Mouse (Mus musculus) Patski (cell line): ENCODE measurements at regions not wholly inside any gene's neighbourhood (a gene's known extent, or its start where the extent isn't known, plus 50 kb on each side); places are given as distances from the start of the nearest gene placed in this dataset.

Experiments used
- ATAC-seq: fragments of 100-300 bp; one replicate; pipeline ENCODE4 v1.8.0; 2021
- CTCF ChIA-PET: fragments of 350-600 bp; sonication (Branson Sonifier 250); formaldehyde crosslinking; loops from one replicate; lab custom pipeline; 2022; ENCODE audit warnings: inconsistent platforms; lab: Charles Lee
- POLR2A ChIA-PET: fragments of 350-600 bp; sonication (Branson Sonifier 250); formaldehyde crosslinking; loops from one replicate; lab custom pipeline; 2022; ENCODE audit warnings: antibody characterized with exemption, inconsistent platforms; lab: Charles Lee
- DNase-seq: peaks from one replicate; pipeline ENCODE4 v3.0.0-alpha.2; 2011; ENCODE audit warnings: low read depth, low spot score
- H3K27me3 ChIP-seq: fragments of 371-371 bp; one replicate; pipeline ENCODE4 v1.5.1; 2021
- CTCF ChIP-seq: fragments of 100-300 bp; IDR thresholded peaks from one replicate; pipeline ENCODE4 v1.5.1; 2021
- in situ Hi-C: fragments of 300-500 bp; cut with MboI; formaldehyde crosslinking; loops from 3 replicates; pipeline ENCODE4 v1.11.1; 2018; ENCODE audit warnings: low pct_unique_long_range_greater_than_20kb, mixed read lengths

DNA sequence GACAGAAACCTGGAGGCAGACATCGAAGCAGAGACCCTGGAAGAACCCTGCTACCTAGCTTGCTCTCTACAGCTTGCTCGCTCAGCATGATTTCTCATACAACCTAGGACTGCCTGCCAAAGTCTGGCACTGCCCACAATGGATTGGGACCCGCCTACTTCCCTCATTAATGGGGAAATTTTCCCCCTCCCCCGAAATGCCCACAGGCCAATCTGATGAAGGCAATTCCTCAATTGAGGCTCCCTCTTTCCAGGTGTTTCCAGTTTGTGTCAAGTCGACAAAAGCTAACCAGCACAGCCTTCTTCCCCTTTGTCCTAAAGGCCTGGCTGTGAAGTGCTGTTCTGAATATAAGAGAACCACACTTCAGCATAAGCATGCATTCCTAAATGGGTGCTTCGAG lies 143.1 kb downstream of the Sox9 start:
- DNase-seq = no peak
- ATAC-seq = no peak
- ChIA-PET POLR2A (interaction anchor here (0.9 kb wide), 1 partner anchor 16 kb away, joined by 3 read pairs; no protein-coding TSS in a partner anchor), CTCF (interaction anchor here (1.1 kb wide), 1 partner anchor 11 kb away, joined by 3 read pairs; no protein-coding TSS in a partner anchor)
- in situ Hi-C loops = no loop called here
- TF ChIP-seq CTCF = no peak
- H3K27me3 ChIP-seq = no peaks in the 10 kb centered on the region

DNA sequence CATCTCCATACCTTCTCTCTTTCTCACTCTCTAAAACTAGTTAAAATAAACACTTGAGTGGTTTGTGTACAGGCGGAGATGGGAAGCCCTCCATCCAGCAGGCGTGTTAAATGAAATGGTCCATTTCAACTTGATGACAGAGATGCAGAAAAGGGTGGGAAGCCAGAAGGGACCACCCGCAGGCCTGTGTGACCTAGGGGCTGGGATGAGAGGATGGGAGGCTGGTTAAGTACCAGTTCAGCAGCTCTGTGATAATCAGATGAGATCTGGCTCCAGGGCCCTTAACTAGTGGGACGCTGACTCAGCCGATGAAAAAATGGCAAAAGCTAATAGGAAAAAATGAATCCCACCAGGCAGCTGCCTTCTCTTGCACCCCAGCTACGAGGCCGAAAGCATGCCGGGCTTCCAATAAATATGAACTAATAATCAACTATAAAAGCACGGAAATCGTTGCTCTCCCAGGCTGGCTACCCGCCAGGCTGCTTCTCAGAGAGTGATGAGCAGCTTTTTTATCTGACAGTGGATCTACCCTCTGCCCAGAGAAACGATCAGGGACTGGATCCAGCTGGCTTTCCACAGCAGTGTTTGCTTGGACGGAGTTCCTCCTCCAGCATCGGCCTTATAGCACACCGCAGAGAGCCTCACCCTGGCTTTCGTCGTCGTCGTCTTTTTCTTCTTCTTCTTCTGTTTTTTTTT lies 144.5 kb downstream of the Sox9 start:
- CTCF ChIA-PET = no interaction called here
- TF ChIP-seq CTCF = no peak
- POLR2A ChIA-PET = interaction anchor here (0.7 kb wide), 1 partner anchor 22 kb away, joined by 3 read pairs; no protein-coding TSS in a partner anchor
- in situ Hi-C loops = no loop called here
- DNase-seq (no peak), ATAC-seq (no peak)
- no peaks in the 10 kb centered on the region for H3K27me3 ChIP-seq

DNA sequence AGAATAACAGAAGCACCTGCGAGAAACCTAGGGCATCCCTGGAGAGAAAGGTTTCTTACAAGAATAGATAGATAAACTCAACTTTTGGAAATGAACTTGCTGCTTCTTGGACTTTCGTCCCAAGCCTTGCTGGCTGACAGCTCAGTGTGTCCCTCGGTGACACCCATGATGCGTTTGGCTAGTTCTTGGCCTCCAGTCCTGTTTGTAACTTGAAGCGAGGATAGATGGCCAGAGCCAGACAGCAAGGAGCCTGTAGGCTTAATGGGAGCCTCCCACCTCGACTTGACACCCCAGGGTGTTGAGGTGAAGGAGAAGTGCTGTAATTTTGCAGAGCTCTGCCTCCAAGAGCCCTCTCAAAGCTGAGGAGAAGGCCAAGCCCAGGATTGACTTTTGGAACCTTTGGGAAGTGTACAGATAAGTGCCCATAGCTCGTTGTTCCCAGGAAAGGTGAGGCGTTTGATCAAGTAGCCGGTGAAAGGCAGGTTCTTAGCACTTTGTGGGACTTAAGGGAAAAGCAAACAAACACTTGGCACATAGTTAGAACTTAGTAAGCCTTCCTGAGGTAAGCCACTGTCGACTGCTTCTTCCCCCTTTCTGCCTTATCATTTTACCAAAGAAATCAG lies 148.3 kb downstream of the Sox9 start:
- ChIA-PET POLR2A (no interaction called here), CTCF (interaction anchor here (1.0 kb wide), 1 partner anchor 13 kb away, joined by 3 read pairs; no protein-coding TSS in a partner anchor)
- TF ChIP-seq CTCF = no peak
- no peak for DNase-seq
- in situ Hi-C loops = no loop called here
- ATAC-seq = no peak
- no peaks in the 10 kb centered on the region for H3K27me3 ChIP-seq

DNA sequence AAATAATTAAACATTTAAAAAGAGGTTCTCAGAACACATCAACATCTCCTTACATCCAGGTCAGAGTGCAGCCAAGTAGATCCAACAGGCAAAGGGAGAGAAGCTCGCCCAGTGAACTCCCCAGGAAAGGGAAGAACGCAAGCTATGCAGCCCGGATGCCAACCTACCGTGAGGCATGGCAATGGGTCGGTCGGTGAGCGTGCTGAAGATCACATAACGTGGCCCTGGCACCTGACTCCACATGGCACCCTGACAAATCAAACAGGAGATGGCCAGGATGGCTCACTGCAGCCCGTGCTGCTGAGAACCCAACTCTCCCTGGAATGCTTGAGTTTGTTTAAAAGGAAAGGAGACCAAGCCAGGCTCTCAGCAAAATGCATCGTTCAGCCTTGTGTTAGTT lies 156.0 kb downstream of the Sox9 start:
- ATAC-seq (no peak), DNase-seq (no peak)
- no peak for TF ChIP-seq CTCF
- in situ Hi-C loops = no loop called here
- no peaks in the 10 kb centered on the region for H3K27me3 ChIP-seq
- POLR2A ChIA-PET = no interaction called here
- CTCF ChIA-PET = interaction anchor here (1.5 kb wide), 1 partner anchor 25 kb away, joined by 3 read pairs; no protein-coding TSS in a partner anchor

DNA sequence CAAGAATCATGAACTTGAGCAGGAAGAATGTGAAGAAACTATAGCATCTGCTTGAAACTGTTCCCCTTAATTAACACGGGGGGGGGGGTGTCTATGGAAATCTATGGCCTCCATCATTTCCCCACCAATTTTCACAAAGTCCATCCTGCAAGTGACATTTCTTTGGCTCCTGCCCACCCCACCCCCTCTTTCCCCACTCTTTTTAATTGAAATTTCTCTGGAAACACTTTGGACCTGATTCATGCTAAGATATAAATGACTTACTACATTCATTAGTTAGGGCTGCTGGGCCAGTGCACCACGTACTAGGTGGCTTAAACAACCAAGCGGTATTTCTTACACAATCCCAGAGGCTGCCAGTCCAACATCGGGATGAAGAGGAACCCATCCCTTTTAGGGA lies 169.4 kb downstream of the Sox9 start:
- ChIA-PET CTCF (no interaction called here), POLR2A (no interaction called here)
- H3K27me3 ChIP-seq = no peaks in the 10 kb centered on the region
- in situ Hi-C loops = no loop called here
- TF ChIP-seq CTCF = no peak
- DNase-seq (no peak), ATAC-seq (no peak)

DNA sequence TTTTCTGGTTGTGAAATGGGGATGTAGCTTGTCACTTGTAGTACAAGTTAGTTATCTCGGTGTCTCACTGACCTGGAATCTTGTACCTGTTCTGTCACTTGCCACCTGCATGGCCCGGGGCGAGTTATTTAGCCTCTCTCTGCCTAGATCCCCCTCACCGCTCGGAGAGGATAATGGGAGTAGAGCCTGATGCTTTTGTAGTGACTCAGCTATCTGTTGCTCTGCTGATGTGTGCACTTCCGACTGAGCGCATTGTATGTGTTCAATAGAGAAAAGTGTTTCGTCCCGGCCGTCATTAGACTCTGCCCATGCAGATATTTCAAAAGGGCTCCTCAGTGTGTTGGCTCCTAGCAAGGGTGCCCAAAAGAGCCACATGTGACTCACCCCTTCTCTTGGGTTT lies 170.3 kb downstream of the Sox9 start:
- CTCF ChIA-PET = no interaction called here
- H3K27me3 ChIP-seq = no peaks in the 10 kb centered on the region
- DNase-seq = no peak
- TF ChIP-seq CTCF = no peak
- in situ Hi-C loops = no loop called here
- POLR2A ChIA-PET = no interaction called here
- ATAC-seq = no peak

DNA sequence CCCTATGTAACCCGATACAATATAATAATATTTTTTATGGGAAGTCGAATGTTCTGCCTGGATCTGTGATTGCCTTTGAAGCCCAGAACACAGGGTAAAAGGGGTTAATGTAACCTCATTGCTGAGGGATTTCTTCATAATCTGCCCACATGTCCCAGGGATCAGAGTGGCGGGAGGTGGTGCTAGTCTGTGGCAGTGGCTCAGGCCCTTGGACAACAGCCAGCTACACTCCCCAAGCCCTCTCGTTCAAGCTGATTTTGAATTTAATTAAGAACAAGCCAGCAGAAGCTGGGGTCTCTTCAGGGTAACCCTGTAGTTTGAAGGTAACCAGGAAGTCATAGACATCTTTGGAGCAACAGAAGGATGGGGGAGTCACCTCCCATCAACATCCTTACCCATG lies 171.5 kb downstream of the Sox9 start:
- TF ChIP-seq CTCF = no peak
- DNase-seq (no peak), ATAC-seq (no peak)
- ChIA-PET CTCF (no interaction called here), POLR2A (no interaction called here)
- in situ Hi-C loops = no loop called here
- no peaks in the 10 kb centered on the region for H3K27me3 ChIP-seq

DNA sequence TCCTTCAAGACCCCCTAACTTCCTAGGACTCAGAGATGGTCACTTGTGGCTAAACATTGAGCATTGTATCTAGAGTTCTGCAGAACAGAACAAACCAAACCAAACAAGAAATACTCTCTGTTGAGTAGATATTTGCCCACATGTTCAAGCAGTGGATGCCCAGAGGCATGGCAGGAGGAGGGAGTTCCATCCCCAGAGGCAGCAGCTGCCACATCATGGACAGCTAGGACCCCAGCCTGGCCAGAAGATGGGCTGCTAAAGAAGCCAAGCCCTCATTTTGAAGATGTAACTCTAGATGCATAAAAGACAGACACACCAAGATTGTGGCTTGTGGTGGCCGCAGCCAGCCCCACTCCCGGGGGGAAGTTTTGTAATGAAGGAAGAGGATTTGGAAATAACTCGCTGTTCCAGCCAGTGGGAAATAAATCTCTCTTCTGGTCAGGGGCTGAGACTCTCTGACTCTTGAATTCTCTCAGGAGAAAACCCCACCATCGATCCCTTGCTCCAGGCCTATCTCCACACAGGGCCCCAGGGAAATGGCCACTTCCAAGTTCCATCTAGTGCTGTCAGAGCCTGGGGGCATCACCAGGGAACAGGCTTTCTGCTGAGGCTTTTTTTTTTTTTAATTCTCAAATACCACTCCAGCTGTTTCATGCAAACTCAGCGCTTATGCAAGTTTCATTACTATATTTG lies 174.9 kb downstream of the Sox9 start:
- no peaks in the 10 kb centered on the region for H3K27me3 ChIP-seq
- ChIA-PET POLR2A (no interaction called here), CTCF (no interaction called here)
- in situ Hi-C loops = no loop called here
- ATAC-seq = no peak
- no peak for TF ChIP-seq CTCF
- no peak for DNase-seq

DNA sequence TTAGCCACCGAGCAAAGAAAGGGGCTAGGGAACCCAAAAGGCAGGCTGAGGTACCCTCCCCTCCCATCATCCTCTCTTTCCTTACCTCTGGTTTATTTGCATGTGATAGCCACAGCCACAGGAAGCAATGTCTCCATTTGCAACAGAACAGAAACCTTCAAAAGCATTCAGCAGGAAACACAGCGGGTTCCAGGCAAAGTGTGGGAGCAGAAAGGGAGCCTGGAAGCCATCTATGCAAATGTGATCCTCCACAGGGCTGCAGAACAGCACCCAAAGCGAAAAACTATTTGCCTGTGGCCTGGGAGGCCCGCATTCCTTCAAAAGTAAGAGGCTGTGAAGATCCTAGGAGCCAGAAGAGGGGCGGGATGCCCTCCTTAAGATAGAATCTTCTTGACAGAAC lies 177.6 kb downstream of the Sox9 start:
- DNase-seq = no peak
- in situ Hi-C loops = no loop called here
- ATAC-seq = no peak

DNA sequence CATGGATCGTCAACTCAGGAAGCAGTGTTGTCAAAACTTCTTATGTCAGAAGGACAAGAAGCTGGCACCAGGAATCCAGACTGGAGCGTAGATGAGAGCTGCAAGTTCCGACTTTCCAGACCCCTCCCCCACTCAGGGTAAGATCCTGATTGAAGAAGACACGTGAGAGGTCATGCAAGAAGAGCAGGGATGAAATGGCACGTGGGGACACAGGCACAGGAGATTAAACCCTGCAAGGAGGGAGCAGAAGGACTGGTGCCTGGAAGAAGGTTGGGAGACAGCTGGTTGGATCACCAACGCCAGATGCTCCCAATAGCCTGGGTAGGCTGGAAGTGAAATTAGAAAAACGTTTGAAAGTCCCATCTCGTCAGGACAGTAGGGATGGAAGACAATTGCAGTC lies 191.3 kb downstream of the Sox9 start:
- ATAC-seq (no peak), DNase-seq (no peak)
- TF ChIP-seq CTCF = no peak
- H3K27me3 ChIP-seq = no peaks in the 10 kb centered on the region
- POLR2A ChIA-PET = no interaction called here
- CTCF ChIA-PET = no interaction called here
- in situ Hi-C loops = no loop called here

More for the DNA sequence above, 177.6 kb downstream of the Sox9 start:
- ChIA-PET CTCF (no interaction called here), POLR2A (no interaction called here)
- TF ChIP-seq CTCF = no peak
- no peaks in the 10 kb centered on the region for H3K27me3 ChIP-seq

DNA sequence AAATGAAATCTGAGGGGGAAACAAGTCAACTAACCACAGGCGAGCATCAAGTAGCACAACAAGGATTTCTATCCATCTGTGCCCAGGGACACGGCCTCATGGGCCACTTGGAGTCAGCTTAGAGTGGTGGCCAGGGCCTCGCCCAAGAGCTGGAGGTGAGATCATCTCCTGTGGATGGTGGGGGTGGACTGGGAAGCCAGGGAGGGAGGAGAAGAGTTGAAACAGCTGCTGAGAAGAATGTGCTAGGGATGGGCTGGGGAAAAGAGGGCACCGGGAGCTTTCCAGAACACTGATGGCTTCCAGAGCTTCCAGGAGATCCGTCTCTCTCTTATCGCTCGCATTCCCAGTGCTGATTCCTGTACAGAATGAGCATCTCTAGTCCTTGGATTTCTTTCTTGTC lies 192.9 kb downstream of the Sox9 start:
- DNase-seq (no peak), ATAC-seq (no peak)
- TF ChIP-seq CTCF = no peak
- H3K27me3 ChIP-seq = no peaks in the 10 kb centered on the region
- ChIA-PET POLR2A (interaction anchor here (0.6 kb wide), 1 partner anchor 317 kb away, joined by 3 read pairs; no protein-coding TSS in a partner anchor), CTCF (interaction anchor here (1.0 to 1.7 kb wide), 2 partner anchors 11 to 14 kb away, joined by 3 to 4 read pairs; no protein-coding TSS in a partner anchor)
- in situ Hi-C loops = no loop called here
